Mouse (Mus musculus): ENCODE measurements around the gene Pdgfc. TPM values are rescaled to one million over a fixed set of nuclear protein-coding genes. Genes with fewer than 3 reads are reported as not detected.

Pdgfc gene
- polyA plus RNA-seq, 1 experiment from 2014 or later, result 7.9 TPM

DNA sequence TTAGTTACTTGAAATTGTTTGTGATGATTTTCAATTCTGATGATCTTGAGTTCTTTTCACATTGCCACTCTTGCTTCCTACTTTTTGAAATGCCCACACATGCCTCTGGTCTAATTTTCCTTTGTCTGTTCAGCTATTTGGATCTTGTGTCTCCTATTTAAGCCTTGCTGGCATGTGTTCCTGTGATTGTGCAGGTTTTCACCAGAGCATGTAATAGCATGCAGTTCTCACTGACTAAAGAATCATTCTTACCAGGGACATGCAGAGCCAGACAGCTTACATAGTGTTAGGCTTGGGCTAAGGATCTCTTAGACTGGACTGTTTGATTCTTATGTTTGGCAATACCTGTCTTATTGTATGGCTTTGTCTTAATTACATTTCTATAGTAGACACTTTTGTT, 107.5 kb downstream of the Pdgfc start:
- Histone ChIP-seq H3K27ac (replicated peaks) (no peak overlapping the region), H3K27me3 (ENCODE audit: control insufficient read depth, insufficient read depth, low read length) (no peaks in the 10 kb centered on the region), H3K4me2 (replicated peaks; ENCODE audit: low read depth) (no peak overlapping the region), H3K36me3 (ENCODE audit: control insufficient read depth, insufficient read depth, low read length) (no peaks in the 10 kb centered on the region), H3K9me3 (ENCODE audit: control insufficient read depth, low read length) (no peaks in the 10 kb centered on the region), H3K9ac (ENCODE audit: low read length) (no peak overlapping the region), H3K4me1 (replicated peaks; ENCODE audit: control insufficient read depth, insufficient read depth) (no peaks in the 10 kb centered on the region), H3K4me3 (ENCODE audit: low read depth, low read length) (no peak overlapping the region)
- no peak for TF ChIP-seq CTCF (IDR thresholded peaks at IDR 0.05; ENCODE audit: low read depth)
- no peak for TF ChIP-seq EP300 (optimal IDR thresholded peaks at IDR 0.05)
- DNase-seq (ENCODE audit: low spot score) (no peak), ATAC-seq (ENCODE audit: low FRiP score, low TSS enrichment) (no peak)

DNA sequence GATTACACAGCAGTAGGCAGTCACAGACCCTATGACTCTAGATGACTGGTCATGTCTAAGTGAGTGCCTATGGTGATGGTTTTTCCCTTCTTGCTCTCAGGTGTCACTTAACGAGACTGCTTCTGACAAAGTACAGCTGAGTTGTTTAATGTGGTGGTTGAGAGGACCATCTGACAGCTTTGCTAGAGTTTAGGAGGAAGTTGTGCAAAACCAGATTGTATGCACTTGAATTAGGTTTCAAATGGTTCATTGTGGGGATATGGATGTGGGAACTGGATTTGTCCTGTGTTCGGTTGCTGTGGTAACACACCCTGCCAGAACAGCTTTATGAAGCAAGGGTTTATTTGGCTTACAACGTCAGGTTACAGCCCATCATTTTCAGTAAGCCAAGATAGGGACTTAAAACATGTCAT, 112.9 kb downstream of the Pdgfc start:
- no peak for ATAC-seq (ENCODE audit: low FRiP score, low TSS enrichment)

DNA sequence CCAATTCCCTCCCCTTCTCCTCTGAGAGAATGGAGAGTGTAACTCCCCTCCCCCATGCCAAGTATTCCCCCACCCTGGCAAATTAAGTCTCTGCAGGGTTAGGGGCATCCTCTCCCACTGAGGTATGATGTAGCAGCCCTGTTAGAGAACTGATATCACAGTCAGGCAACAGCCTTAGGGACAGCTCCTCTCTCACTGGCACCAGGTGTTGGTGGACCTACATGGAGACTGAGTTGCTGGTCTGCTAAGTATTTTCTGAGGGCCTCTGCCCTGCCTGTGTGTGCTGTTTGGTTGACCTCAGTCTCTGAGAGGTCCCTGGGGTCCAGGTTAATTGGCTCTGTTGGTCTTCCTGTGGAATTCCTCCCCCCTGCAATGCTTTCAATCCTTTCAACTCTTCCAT, 114.0 kb downstream of the Pdgfc start:
- no peak overlapping the region for H3K4me3 ChIP-seq (ENCODE audit: low read depth, low read length)
- H3K4me2 ChIP-seq (replicated peaks; ENCODE audit: low read depth), result no peak overlapping the region
- H3K36me3 ChIP-seq (ENCODE audit: control insufficient read depth, insufficient read depth, low read length), result no peaks in the 10 kb centered on the region
- DNase-seq (ENCODE audit: low spot score) (no peak), ATAC-seq (ENCODE audit: low FRiP score, low TSS enrichment) (no peak)
- H3K4me1 ChIP-seq (replicated peaks; ENCODE audit: control insufficient read depth, insufficient read depth), result no peaks in the 10 kb centered on the region
- H3K9ac ChIP-seq (ENCODE audit: low read length), result no peak overlapping the region
- no peaks in the 10 kb centered on the region for H3K9me3 ChIP-seq (ENCODE audit: control insufficient read depth, low read length)
- no peak for TF ChIP-seq CTCF (IDR thresholded peaks at IDR 0.05; ENCODE audit: low read depth)
- no peak overlapping the region for H3K27ac ChIP-seq (replicated peaks)
- H3K27me3 ChIP-seq (ENCODE audit: control insufficient read depth, insufficient read depth, low read length), result no peaks in the 10 kb centered on the region

More for the DNA sequence above, 112.9 kb downstream of the Pdgfc start:
- no peak overlapping the region for H3K4me2 ChIP-seq (replicated peaks; ENCODE audit: low read depth)
- TF ChIP-seq EP300 (optimal IDR thresholded peaks at IDR 0.05) (no peak), CTCF (IDR thresholded peaks at IDR 0.05; ENCODE audit: low read depth) (no peak)
- H3K9ac ChIP-seq (ENCODE audit: low read length), result no peak overlapping the region
- no peak for DNase-seq (ENCODE audit: low spot score)
- no peaks in the 10 kb centered on the region for H3K36me3 ChIP-seq (ENCODE audit: control insufficient read depth, insufficient read depth, low read length)
- H3K27ac ChIP-seq (replicated peaks), result no peak overlapping the region
- H3K9me3 ChIP-seq (ENCODE audit: control insufficient read depth, low read length), result no peaks in the 10 kb centered on the region
- no peaks in the 10 kb centered on the region for H3K27me3 ChIP-seq (ENCODE audit: control insufficient read depth, insufficient read depth, low read length)
- no peaks in the 10 kb centered on the region for H3K4me1 ChIP-seq (replicated peaks; ENCODE audit: control insufficient read depth, insufficient read depth)
- H3K4me3 ChIP-seq (ENCODE audit: low read depth, low read length), result no peak overlapping the region
- WGBS, result 38% methylated on average over 3 of the region's 3 CpGs

DNA sequence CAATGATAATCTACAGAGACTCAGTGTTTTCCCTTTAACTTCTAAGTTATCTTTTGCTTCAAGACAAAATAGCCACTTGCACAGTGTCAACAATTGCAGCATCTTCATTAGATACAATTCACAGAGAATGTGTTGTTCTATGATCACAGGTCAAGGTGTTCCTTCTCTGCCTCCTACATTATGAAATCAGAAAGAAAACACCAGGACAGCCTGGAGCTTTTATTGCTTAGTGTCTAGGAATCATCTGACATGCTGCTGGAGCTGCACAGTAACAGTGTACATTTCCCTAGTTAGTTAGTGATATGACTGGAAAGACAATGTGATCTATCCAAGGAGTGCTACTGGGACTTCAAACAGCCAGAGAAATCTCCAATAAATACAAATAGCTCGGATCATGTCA, 118.2 kb downstream of the Pdgfc start:
- H3K36me3 ChIP-seq (ENCODE audit: control insufficient read depth, insufficient read depth, low read length), result no peaks in the 10 kb centered on the region
- no peak overlapping the region for H3K4me3 ChIP-seq (ENCODE audit: low read depth, low read length)
- no peaks in the 10 kb centered on the region for H3K4me1 ChIP-seq (replicated peaks; ENCODE audit: control insufficient read depth, insufficient read depth)
- no peak for TF ChIP-seq EP300 (optimal IDR thresholded peaks at IDR 0.05)
- no peak overlapping the region for H3K9ac ChIP-seq (ENCODE audit: low read length)
- ATAC-seq (ENCODE audit: low FRiP score, low TSS enrichment) (no peak), DNase-seq (ENCODE audit: low spot score) (no peak)
- no peak overlapping the region for H3K4me2 ChIP-seq (replicated peaks; ENCODE audit: low read depth)
- H3K9me3 ChIP-seq (ENCODE audit: control insufficient read depth, low read length), result no peaks in the 10 kb centered on the region
- 69% methylated on average over 1 of the region's 1 CpGs for WGBS
- no peaks in the 10 kb centered on the region for H3K27me3 ChIP-seq (ENCODE audit: control insufficient read depth, insufficient read depth, low read length)
- no peak overlapping the region for H3K27ac ChIP-seq (replicated peaks)

DNA sequence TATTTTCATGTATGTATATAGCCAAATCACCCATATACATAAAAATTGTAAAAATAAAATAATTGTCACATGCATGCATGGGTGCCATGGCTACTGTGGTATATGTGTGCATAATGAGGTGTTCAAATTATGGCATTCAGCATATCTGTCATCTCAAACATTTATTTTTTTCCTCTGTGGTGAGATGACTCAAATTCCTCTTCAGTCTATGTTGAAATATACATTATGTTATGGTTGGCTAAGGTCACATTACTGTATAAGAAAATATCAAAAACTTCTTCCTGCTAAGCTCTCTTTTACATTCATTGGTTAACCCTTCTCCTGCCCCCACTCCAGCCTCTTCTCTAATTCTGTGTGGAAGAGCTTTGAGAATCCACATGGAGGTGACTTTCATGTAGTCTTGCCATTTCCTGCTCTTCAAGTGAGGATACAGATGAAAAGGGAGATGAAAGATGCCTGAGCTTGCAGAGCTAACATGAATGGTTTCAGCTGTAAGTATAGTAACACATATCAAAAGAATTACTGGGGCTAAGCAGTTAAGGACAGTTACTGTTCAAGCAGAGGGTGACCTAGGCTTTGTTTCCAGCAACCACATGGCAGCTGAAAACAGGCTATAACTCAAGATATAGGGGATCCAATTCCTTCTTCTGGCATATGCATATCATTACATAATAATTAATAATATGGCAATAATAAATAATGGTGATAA, 124.4 kb downstream of the Pdgfc start:
- H3K4me2 ChIP-seq (replicated peaks; ENCODE audit: low read depth), result no peak overlapping the region
- no peak overlapping the region for H3K27ac ChIP-seq (replicated peaks)
- H3K27me3 ChIP-seq (ENCODE audit: control insufficient read depth, insufficient read depth, low read length), result no peaks in the 10 kb centered on the region
- H3K4me1 ChIP-seq (replicated peaks; ENCODE audit: control insufficient read depth, insufficient read depth), result no peaks in the 10 kb centered on the region
- TF ChIP-seq CTCF (IDR thresholded peaks at IDR 0.05; ENCODE audit: low read depth), result no peak
- TF ChIP-seq EP300 (optimal IDR thresholded peaks at IDR 0.05), result no peak
- no peak for ATAC-seq (ENCODE audit: low FRiP score, low TSS enrichment)
- H3K9me3 ChIP-seq (ENCODE audit: control insufficient read depth, low read length), result no peaks in the 10 kb centered on the region
- no peaks in the 10 kb centered on the region for H3K36me3 ChIP-seq (ENCODE audit: control insufficient read depth, insufficient read depth, low read length)
- DNase-seq (ENCODE audit: low spot score), result no peak
- no peak overlapping the region for H3K9ac ChIP-seq (ENCODE audit: low read length)
- no peak overlapping the region for H3K4me3 ChIP-seq (ENCODE audit: low read depth, low read length)

DNA sequence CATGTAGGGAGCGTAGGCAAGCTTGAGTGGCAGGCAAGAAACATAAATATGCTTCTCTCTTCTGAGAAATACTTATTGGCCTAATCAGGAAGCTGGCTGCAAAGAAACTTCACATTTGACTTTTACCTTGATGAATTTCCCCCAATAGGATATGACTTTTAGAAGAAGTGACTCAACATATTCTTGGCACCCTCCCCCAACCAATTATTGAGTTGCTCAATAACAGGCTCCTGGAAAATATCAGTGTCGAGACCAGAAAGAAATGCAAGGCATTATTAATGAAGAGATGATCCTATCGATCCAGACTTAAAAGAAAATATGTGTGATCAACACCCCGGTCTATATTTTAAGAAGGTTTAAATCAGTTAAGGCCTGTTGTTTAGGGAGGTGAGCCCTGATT, 125.9 kb downstream of the Pdgfc start:
- no peaks in the 10 kb centered on the region for H3K4me1 ChIP-seq (replicated peaks; ENCODE audit: control insufficient read depth, insufficient read depth)
- DNase-seq (ENCODE audit: low spot score), result no peak
- no peak overlapping the region for H3K4me2 ChIP-seq (replicated peaks; ENCODE audit: low read depth)

More for the DNA sequence above, 125.9 kb downstream of the Pdgfc start:
- no peak for TF ChIP-seq CTCF (IDR thresholded peaks at IDR 0.05; ENCODE audit: low read depth)
- no peak for TF ChIP-seq EP300 (optimal IDR thresholded peaks at IDR 0.05)
- H3K9ac ChIP-seq (ENCODE audit: low read length), result no peak overlapping the region
- H3K27ac ChIP-seq (replicated peaks), result no peak overlapping the region
- H3K36me3 ChIP-seq (ENCODE audit: control insufficient read depth, insufficient read depth, low read length), result no peaks in the 10 kb centered on the region
- no peaks in the 10 kb centered on the region for H3K9me3 ChIP-seq (ENCODE audit: control insufficient read depth, low read length)
- H3K4me3 ChIP-seq (ENCODE audit: low read depth, low read length), result no peak overlapping the region
- 86% methylated on average over 4 of the region's 4 CpGs for WGBS
- no peaks in the 10 kb centered on the region for H3K27me3 ChIP-seq (ENCODE audit: control insufficient read depth, insufficient read depth, low read length)
- ATAC-seq (ENCODE audit: low FRiP score, low TSS enrichment), result no peak
